Mouse (Mus musculus) hindbrain, embryonic 14.5 days (tissue): ENCODE results near the gene Aspdh. TPM values are rescaled to one million over a fixed set of nuclear protein-coding genes. Genes with fewer than 3 reads are reported as not detected.
A peak's percentile ranks its signal among the peaks of the same experiment; 100 is the strongest.

Experiments
- ATAC-seq: fragments of 200-750 bp; cut with Nextera tagmentation; 2 replicates; pipeline ENCODE4 v1.8.0; 2017; ENCODE audit warnings: moderate number of reproducible peaks, mild to moderate bottlenecking, moderate TSS enrichment, moderate library complexity; ENCODE audit not compliant: low FRiP score
- DNase-seq: peaks from one replicate; pipeline ENCODE4 v3.0.0-alpha.2; 2015; ENCODE audit warnings: low spot score
- H3K27ac ChIP-seq: fragments of 300-500 bp; sonication (generic); 2 replicates; pipeline ENCODE4 v1.5.1; 2014; ENCODE audit warnings: mild to moderate bottlenecking, moderate library complexity
- H3K27me3 ChIP-seq: fragments of 300-500 bp; sonication (generic); 2 replicates; pipeline ENCODE4 v1.6.1; 2014; ENCODE audit warnings: mild to moderate bottlenecking, low read length, mixed read lengths; ENCODE audit not compliant: control insufficient read depth, insufficient read depth
- H3K36me3 ChIP-seq: fragments of 300-500 bp; sonication (generic); replicated peaks from 2 replicates; pipeline ENCODE4 v1.6.1; 2014; ENCODE audit not compliant: control insufficient read depth, insufficient read depth
- H3K4me1 ChIP-seq: fragments of 300-500 bp; sonication (generic); replicated peaks from 2 replicates; pipeline ENCODE4 v1.6.1; 2014; ENCODE audit warnings: antibody characterized with exemption, low read length, mixed read lengths; ENCODE audit not compliant: control insufficient read depth, insufficient read depth
- H3K4me2 ChIP-seq: fragments of 300-500 bp; sonication (generic); replicated peaks from 2 replicates; pipeline ENCODE4 v1.6.1; 2014; ENCODE audit warnings: mild to moderate bottlenecking, moderate library complexity
- H3K4me3 ChIP-seq: fragments of 300-500 bp; sonication (generic); replicated peaks from 2 replicates; pipeline ENCODE4 v1.5.1; 2014; ENCODE audit warnings: mild to moderate bottlenecking, low read length
- H3K9ac ChIP-seq: fragments of 300-500 bp; sonication (generic); 2 replicates; pipeline ENCODE4 v1.6.1; 2014
- H3K9me3 ChIP-seq: fragments of 300-500 bp; sonication (generic); 2 replicates; pipeline ENCODE4 v1.6.1; 2016; ENCODE audit warnings: low read length; ENCODE audit not compliant: control insufficient read depth
- WGBS: fragments of 180-500 bp; shearing (Covaris S2); extraction: QIAGEN DNeasy Blood & Tissue Kit; methylation state at CpG from one replicate; pipeline ENCODE4 v1.1.7; 2014; 5-methylcytosine and 5-hydroxymethylcytosine counted together
- polyA plus RNA-seq: library from polyadenylated mRNA; unstranded; fragments of >200 nt; fragmentation: Nextera tagmentation; extraction: Ambion mirVana; gene quantifications from 2 replicates; pipeline ENCODE4 v1.2.1, GENCODE M21; 2014

The Aspdh gene
- polyA plus RNA-seq, 1 experiment from 2014 or later: 3.4 TPM

GRCm38 (mm10) chr7:44482836-44483435, 17.7 kb downstream of the Aspdh start:
- Histone ChIP-seq H3K4me3 (no peak overlapping the region), H3K4me2 (no peak overlapping the region), H3K9me3 (no peaks in the 10 kb centered on the region), H3K9ac (no peak overlapping the region), H3K36me3 (no peaks in the 10 kb centered on the region), H3K27me3 (peaks cover 21% of the 10 kb centered on the region; the same call in 1 of the 2 replicates), H3K27ac (no peak overlapping the region), H3K4me1 (no peaks in the 10 kb centered on the region)
- WGBS: 84% methylated on average over 3 of the region's 3 CpGs
- DNase-seq: no peak
- no peak for ATAC-seq

- no peak overlapping the region for H3K4me2 ChIP-seq
- no peak overlapping the region for H3K9ac ChIP-seq
- no peaks in the 10 kb centered on the region for H3K9me3 ChIP-seq
- no peaks in the 10 kb centered on the region for H3K4me1 ChIP-seq
- DNase-seq (no peak), ATAC-seq (no peak)
- peaks cover 11% of the 10 kb centered on the region; the same call in 1 of the 2 replicates for H3K27me3 ChIP-seq
- H3K4me3 ChIP-seq: no peak overlapping the region
- peaks cover 9% of the 10 kb centered on the region for H3K36me3 ChIP-seq
- H3K27ac ChIP-seq: no peak overlapping the region
- WGBS: 93% methylated on average over 1 of the region's 1 CpGs
Observed at GRCm38 (mm10) chr7:44484109-44484508, 18.9 kb downstream of the Aspdh start.

DNA sequence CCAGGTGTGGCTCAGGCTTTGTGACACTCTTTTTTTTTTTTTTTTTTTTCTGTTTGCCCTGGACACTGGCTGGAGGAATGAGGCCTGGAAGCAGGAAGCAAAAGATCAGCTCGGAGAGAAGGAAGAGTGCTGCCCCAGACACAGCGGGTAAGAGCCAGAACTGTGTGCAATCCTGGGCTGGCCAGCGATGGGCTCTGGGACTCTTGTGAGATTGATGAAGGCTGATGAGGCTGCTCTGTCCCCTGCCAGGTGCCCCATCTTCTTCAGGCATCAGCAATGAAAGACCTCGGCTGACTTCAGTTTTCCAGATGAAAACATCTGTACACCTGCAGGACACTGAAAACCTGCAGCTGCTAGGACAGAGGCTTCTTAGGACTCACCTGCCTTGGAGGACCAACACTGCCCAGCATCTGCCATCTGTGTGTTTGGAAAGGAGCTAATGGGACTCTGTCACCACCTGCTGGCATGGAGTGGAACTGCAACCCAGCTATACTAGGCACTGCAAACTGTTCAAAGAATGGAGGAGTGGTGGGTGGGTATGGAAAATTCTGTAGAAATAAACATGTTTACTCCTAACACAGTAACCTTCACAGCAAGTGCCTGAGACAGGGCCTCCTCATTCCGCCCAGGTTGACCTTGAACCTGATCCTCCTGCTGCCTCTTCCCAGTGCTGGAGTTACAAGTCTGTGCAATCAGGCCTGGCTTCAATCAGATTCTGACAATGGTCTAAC, 19.8 kb downstream of the Aspdh start:
- H3K4me1 ChIP-seq: no peaks in the 10 kb centered on the region
- 40% methylated on average over 5 of the region's 5 CpGs for WGBS
- no peak overlapping the region for H3K27ac ChIP-seq
- peaks cover 6% of the 10 kb centered on the region; the same call in 1 of the 2 replicates for H3K27me3 ChIP-seq
- H3K4me2 ChIP-seq: no peak overlapping the region
- H3K9me3 ChIP-seq: no peaks in the 10 kb centered on the region
- DNase-seq (peak; percentile 96), ATAC-seq (peak; percentile 77)
- H3K9ac ChIP-seq: no peak overlapping the region
- no peak overlapping the region for H3K4me3 ChIP-seq
- peaks cover 15% of the 10 kb centered on the region for H3K36me3 ChIP-seq

DNA sequence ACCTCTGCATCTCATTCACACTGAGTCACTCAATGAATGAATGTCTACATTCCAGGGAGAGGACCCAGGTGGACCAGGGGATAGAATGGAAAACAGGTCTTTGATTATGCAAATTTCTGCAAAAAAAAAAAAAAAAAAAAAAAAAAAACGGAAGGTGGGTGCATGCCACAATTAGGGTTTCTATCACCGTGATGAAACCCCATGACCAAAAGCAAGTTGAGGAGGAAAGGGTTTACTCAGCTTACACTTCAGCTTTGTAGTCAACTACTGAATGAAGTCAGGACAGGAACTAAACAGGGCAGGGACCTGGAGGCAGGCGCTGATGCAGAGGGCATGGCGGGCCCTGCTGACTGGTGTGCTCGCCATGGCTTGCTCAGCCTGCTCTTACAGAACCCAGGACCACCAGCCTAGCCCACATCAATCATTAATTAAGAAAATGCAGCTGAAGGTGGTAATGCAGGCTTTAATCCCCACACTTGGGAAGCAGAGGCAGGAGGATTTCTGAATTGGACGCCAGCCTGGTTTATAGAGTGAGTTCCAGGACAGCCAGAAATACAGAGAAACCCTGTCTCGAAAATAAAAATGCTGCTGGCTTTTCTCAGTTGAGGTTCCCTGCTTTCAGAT, 20.5 kb downstream of the Aspdh start:
- no peak overlapping the region for H3K27ac ChIP-seq
- no peaks in the 10 kb centered on the region for H3K9me3 ChIP-seq
- H3K9ac ChIP-seq: no peak overlapping the region
- ATAC-seq: no peak
- no peak overlapping the region for H3K4me2 ChIP-seq
- H3K36me3 ChIP-seq: peaks cover 21% of the 10 kb centered on the region
- 76% methylated on average over 7 of the region's 7 CpGs for WGBS
- H3K4me1 ChIP-seq: no peaks in the 10 kb centered on the region
- 0 out of 2 replicates have a peak, but pooled peaks cover 1% of the 10 kb centered on the region for H3K27me3 ChIP-seq
- no peak overlapping the region for H3K4me3 ChIP-seq
- DNase-seq: no peak

GRCm38 (mm10) chr7:44486927-44487575, 21.9 kb downstream of the Aspdh start:
- Histone ChIP-seq H3K9me3 (no peaks in the 10 kb centered on the region), H3K4me2 (no peak overlapping the region), H3K36me3 (peaks cover 35% of the 10 kb centered on the region), H3K4me3 (no peak overlapping the region), H3K27ac (peak overlapping the region; percentile 41; the same call in 1 of the 2 replicates), H3K4me1 (no peaks in the 10 kb centered on the region), H3K9ac (peak overlapping the region; percentile 26; the same call in 1 of the 2 replicates), H3K27me3 (no peaks in the 10 kb centered on the region)
- DNase-seq (no peak), ATAC-seq (no peak)
- 59% methylated on average over 13 of the region's 13 CpGs for whole genome bisulfite sequencing

- Histone ChIP-seq H3K9me3 (no peaks in the 10 kb centered on the region), H3K36me3 (peaks cover 44% of the 10 kb centered on the region), H3K27me3 (no peaks in the 10 kb centered on the region), H3K4me1 (no peaks in the 10 kb centered on the region), H3K9ac (no peak overlapping the region), H3K27ac (no peak overlapping the region), H3K4me3 (no peak overlapping the region), H3K4me2 (no peak overlapping the region)
- 95% methylated on average over 7 of the region's 7 CpGs for WGBS
- DNase-seq (no peak), ATAC-seq (no peak)
Observed at GRCm38 (mm10) chr7:44487936-44488335, 22.7 kb downstream of the Aspdh start.

GRCm38 (mm10) chr7:44488545-44488944, 23.4 kb downstream of the Aspdh start:
- no peak overlapping the region for H3K4me2 ChIP-seq
- no peaks in the 10 kb centered on the region for H3K9me3 ChIP-seq
- peaks cover 47% of the 10 kb centered on the region for H3K36me3 ChIP-seq
- 91% methylated on average over 8 of the region's 8 CpGs for WGBS
- no peaks in the 10 kb centered on the region for H3K27me3 ChIP-seq
- ATAC-seq (no peak), DNase-seq (no peak)
- no peak overlapping the region for H3K4me3 ChIP-seq
- H3K4me1 ChIP-seq: no peaks in the 10 kb centered on the region
- no peak overlapping the region for H3K9ac ChIP-seq
- no peak overlapping the region for H3K27ac ChIP-seq

- 87% methylated on average over 4 of the region's 4 CpGs for WGBS
- H3K36me3 ChIP-seq: peaks cover 47% of the 10 kb centered on the region
Observed at GRCm38 (mm10) chr7:44490281-44490680, 25.1 kb downstream of the Aspdh start.

DNA sequence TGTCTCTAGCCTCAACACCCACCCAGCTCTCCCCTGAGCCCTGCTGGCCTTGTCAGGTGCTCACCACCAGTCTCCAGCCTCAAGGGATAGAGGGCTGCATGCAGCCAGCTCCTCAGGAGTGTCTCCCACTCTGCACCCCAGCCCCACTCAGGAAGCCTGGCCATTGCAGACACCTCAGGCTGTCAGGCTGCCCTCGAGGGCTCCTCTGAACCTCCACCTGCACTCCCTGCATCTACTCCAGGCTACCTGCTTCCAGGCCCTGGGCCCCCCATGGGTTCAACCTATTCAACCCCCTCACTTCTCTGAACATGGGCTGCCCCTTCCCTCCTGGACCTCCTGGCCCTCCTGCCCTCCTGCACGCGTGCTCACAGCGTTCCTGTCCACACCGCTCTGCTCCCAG, 26.2 kb downstream of the Aspdh start:
- H3K9ac ChIP-seq: no peak overlapping the region
- no peak overlapping the region for H3K27ac ChIP-seq
- H3K36me3 ChIP-seq: peaks cover 47% of the 10 kb centered on the region
- no peaks in the 10 kb centered on the region for H3K9me3 ChIP-seq
- 96% methylated on average over 5 of the region's 5 CpGs for WGBS
- no peaks in the 10 kb centered on the region for H3K27me3 ChIP-seq
- ATAC-seq (no peak), DNase-seq (no peak)
- H3K4me3 ChIP-seq: no peak overlapping the region
- peaks cover 11% of the 10 kb centered on the region for H3K4me1 ChIP-seq
- H3K4me2 ChIP-seq: no peak overlapping the region

More at GRCm38 (mm10) chr7:44490281-44490680, 25.1 kb downstream of the Aspdh start:
- ATAC-seq (no peak), DNase-seq (no peak)
- peaks cover 7% of the 10 kb centered on the region for H3K4me1 ChIP-seq
- no peaks in the 10 kb centered on the region for H3K9me3 ChIP-seq
- H3K27ac ChIP-seq: no peak overlapping the region
- H3K4me3 ChIP-seq: no peak overlapping the region
- no peak overlapping the region for H3K4me2 ChIP-seq
- H3K27me3 ChIP-seq: no peaks in the 10 kb centered on the region
- H3K9ac ChIP-seq: no peak overlapping the region
